Mouse (Mus musculus): ENCODE results near the gene Rnf185. TPM values are rescaled to one million over a fixed set of nuclear protein-coding genes. Genes with fewer than 3 reads are reported as not detected.

The Rnf185 gene
- polyA plus RNA-seq, 1 experiment from 2014 or later: 47.0 TPM

GRCm38 (mm10) chr11:3475489-3475888 lies 23.3 kb upstream of the Rnf185 start:
- no peak overlapping the region for H3K9ac ChIP-seq (replicated peaks; ENCODE audit: low read length)
- no peaks in the 10 kb centered on the region for H3K36me3 ChIP-seq (ENCODE audit: insufficient read depth, low read length)
- no peak for ATAC-seq (ENCODE audit: low FRiP score, low TSS enrichment)
- H3K27ac ChIP-seq (ENCODE audit: low read length): no peak overlapping the region
- H3K27me3 ChIP-seq (ENCODE audit: insufficient read depth, low read length): no peaks in the 10 kb centered on the region
- H3K9me3 ChIP-seq (ENCODE audit: low read length): no peaks in the 10 kb centered on the region
- no peaks in the 10 kb centered on the region for H3K4me1 ChIP-seq (ENCODE audit: insufficient read depth, low read length)
- H3K4me2 ChIP-seq (replicated peaks; ENCODE audit: low read depth, low read length): no peak overlapping the region
- H3K4me3 ChIP-seq (ENCODE audit: low read length): no peak overlapping the region

GRCm38 (mm10) chr11:3474480-3475115 lies 22.4 kb upstream of the Rnf185 start:
- ATAC-seq (ENCODE audit: low FRiP score, low TSS enrichment): no peak

GRCm38 (mm10) chr11:3472484-3472883 lies 20.3 kb upstream of the Rnf185 start:
- no peak overlapping the region for H3K9ac ChIP-seq (replicated peaks; ENCODE audit: low read length)
- H3K4me1 ChIP-seq (ENCODE audit: insufficient read depth, low read length): no peaks in the 10 kb centered on the region
- no peaks in the 10 kb centered on the region for H3K36me3 ChIP-seq (ENCODE audit: insufficient read depth, low read length)
- WGBS: 33% methylated on average over 1 of the region's 1 CpGs
- H3K4me3 ChIP-seq (ENCODE audit: low read length): no peak overlapping the region
- no peak overlapping the region for H3K4me2 ChIP-seq (replicated peaks; ENCODE audit: low read depth, low read length)
- no peaks in the 10 kb centered on the region for H3K27me3 ChIP-seq (ENCODE audit: insufficient read depth, low read length)
- no peaks in the 10 kb centered on the region for H3K9me3 ChIP-seq (ENCODE audit: low read length)
- no peak overlapping the region for H3K27ac ChIP-seq (ENCODE audit: low read length)
- peak; percentile 67; the same call in 1 of the 2 replicates for ATAC-seq (ENCODE audit: low FRiP score, low TSS enrichment)

More at GRCm38 (mm10) chr11:3474480-3475115, 22.4 kb upstream of the Rnf185 start:
- H3K9me3 ChIP-seq (ENCODE audit: low read length): no peaks in the 10 kb centered on the region
- H3K27ac ChIP-seq (ENCODE audit: low read length): no peak overlapping the region
- 89% methylated on average over 7 of the region's 7 CpGs for WGBS
- H3K9ac ChIP-seq (replicated peaks; ENCODE audit: low read length): no peak overlapping the region
- no peaks in the 10 kb centered on the region for H3K4me1 ChIP-seq (ENCODE audit: insufficient read depth, low read length)
- H3K27me3 ChIP-seq (ENCODE audit: insufficient read depth, low read length): no peaks in the 10 kb centered on the region
- no peak overlapping the region for H3K4me3 ChIP-seq (ENCODE audit: low read length)
- no peaks in the 10 kb centered on the region for H3K36me3 ChIP-seq (ENCODE audit: insufficient read depth, low read length)
- no peak overlapping the region for H3K4me2 ChIP-seq (replicated peaks; ENCODE audit: low read depth, low read length)

- H3K27ac ChIP-seq (ENCODE audit: low read length): no peak overlapping the region
- no peaks in the 10 kb centered on the region for H3K27me3 ChIP-seq (ENCODE audit: insufficient read depth, low read length)
- no peak overlapping the region for H3K4me3 ChIP-seq (ENCODE audit: low read length)
- 19% methylated on average over 11 of the region's 11 CpGs for WGBS
- no peaks in the 10 kb centered on the region for H3K9me3 ChIP-seq (ENCODE audit: low read length)
- H3K36me3 ChIP-seq (ENCODE audit: insufficient read depth, low read length): no peaks in the 10 kb centered on the region
- H3K4me1 ChIP-seq (ENCODE audit: insufficient read depth, low read length): no peaks in the 10 kb centered on the region
- H3K4me2 ChIP-seq (replicated peaks; ENCODE audit: low read depth, low read length): 0 out of 2 replicates have a peak overlapping the region, but pooled peaks have one; percentile 18
- peak; percentile 71 for ATAC-seq (ENCODE audit: low FRiP score, low TSS enrichment)
- H3K9ac ChIP-seq (replicated peaks; ENCODE audit: low read length): no peak overlapping the region
These were observed 19.3 kb upstream of the Rnf185 start for GRCm38 (mm10) chr11:3471448-3471850.

- no peak for ATAC-seq (ENCODE audit: low FRiP score, low TSS enrichment)
- H3K27me3 ChIP-seq (ENCODE audit: insufficient read depth, low read length): no peaks in the 10 kb centered on the region
- peaks cover 6% of the 10 kb centered on the region; the same call in 1 of the 2 replicates for H3K4me1 ChIP-seq (ENCODE audit: insufficient read depth, low read length)
- H3K9ac ChIP-seq (replicated peaks; ENCODE audit: low read length): no peak overlapping the region
- no peak overlapping the region for H3K4me2 ChIP-seq (replicated peaks; ENCODE audit: low read depth, low read length)
- no peak overlapping the region for H3K4me3 ChIP-seq (ENCODE audit: low read length)
- 96% methylated on average over 1 of the region's 1 CpGs for WGBS
- H3K27ac ChIP-seq (ENCODE audit: low read length): no peak overlapping the region
- no peaks in the 10 kb centered on the region for H3K36me3 ChIP-seq (ENCODE audit: insufficient read depth, low read length)
- no peaks in the 10 kb centered on the region for H3K9me3 ChIP-seq (ENCODE audit: low read length)
These were observed 10.7 kb upstream of the Rnf185 start for GRCm38 (mm10) chr11:3462846-3463245.

GRCm38 (mm10) chr11:3459105-3459468 lies 6.9 kb upstream of the Rnf185 start:
- H3K4me1 ChIP-seq (ENCODE audit: insufficient read depth, low read length): peaks cover 6% of the 10 kb centered on the region; the same call in 1 of the 2 replicates
- H3K9ac ChIP-seq (replicated peaks; ENCODE audit: low read length): no peak overlapping the region
- 0 out of 2 replicates have a peak overlapping the region, but pooled peaks have one; percentile 35 for H3K27ac ChIP-seq (ENCODE audit: low read length)
- no peaks in the 10 kb centered on the region; the same call in 1 of the 2 replicates for H3K36me3 ChIP-seq (ENCODE audit: insufficient read depth, low read length)
- H3K4me2 ChIP-seq (replicated peaks; ENCODE audit: low read depth, low read length): no peak overlapping the region
- no peak overlapping the region for H3K4me3 ChIP-seq (ENCODE audit: low read length)
- ATAC-seq (ENCODE audit: low FRiP score, low TSS enrichment): peak; percentile 33; the same call in 1 of the 2 replicates
- H3K9me3 ChIP-seq (ENCODE audit: low read length): no peaks in the 10 kb centered on the region
- no peaks in the 10 kb centered on the region for H3K27me3 ChIP-seq (ENCODE audit: insufficient read depth, low read length)
- 90% methylated on average over 2 of the region's 2 CpGs for WGBS

- Histone ChIP-seq H3K9ac (replicated peaks; ENCODE audit: low read length) (no peak overlapping the region), H3K27me3 (ENCODE audit: insufficient read depth, low read length) (no peaks in the 10 kb centered on the region), H3K9me3 (ENCODE audit: low read length) (no peaks in the 10 kb centered on the region), H3K4me2 (replicated peaks; ENCODE audit: low read depth, low read length) (no peak overlapping the region), H3K4me3 (ENCODE audit: low read length) (no peak overlapping the region), H3K27ac (ENCODE audit: low read length) (peak overlapping the region; percentile 52; the same call in 1 of the 2 replicates), H3K36me3 (ENCODE audit: insufficient read depth, low read length) (no peaks in the 10 kb centered on the region; the same call in 1 of the 2 replicates), H3K4me1 (ENCODE audit: insufficient read depth, low read length) (peaks cover 6% of the 10 kb centered on the region; the same call in 1 of the 2 replicates)
- peak; percentile 75 for ATAC-seq (ENCODE audit: low FRiP score, low TSS enrichment)
- 84% methylated on average over 13 of the region's 13 CpGs for WGBS
These were observed 6.4 kb upstream of the Rnf185 start for GRCm38 (mm10) chr11:3458428-3459104.

GRCm38 (mm10) chr11:3456354-3456753 lies 4.2 kb upstream of the Rnf185 start:
- no peak overlapping the region for H3K4me3 ChIP-seq (ENCODE audit: low read length)
- H3K4me1 ChIP-seq (ENCODE audit: insufficient read depth, low read length): peaks cover 10% of the 10 kb centered on the region
- H3K4me2 ChIP-seq (replicated peaks; ENCODE audit: low read depth, low read length): no peak overlapping the region
- WGBS: 38% methylated on average over 1 of the region's 1 CpGs
- no peaks in the 10 kb centered on the region; the same call in 1 of the 2 replicates for H3K36me3 ChIP-seq (ENCODE audit: insufficient read depth, low read length)
- H3K27ac ChIP-seq (ENCODE audit: low read length): no peak overlapping the region
- H3K9me3 ChIP-seq (ENCODE audit: low read length): no peaks in the 10 kb centered on the region
- ATAC-seq (ENCODE audit: low FRiP score, low TSS enrichment): no peak
- H3K27me3 ChIP-seq (ENCODE audit: insufficient read depth, low read length): no peaks in the 10 kb centered on the region
- no peak overlapping the region for H3K9ac ChIP-seq (replicated peaks; ENCODE audit: low read length)

GRCm38 (mm10) chr11:3454506-3454905 lies 2.3 kb upstream of the Rnf185 start:
- no peak for ATAC-seq (ENCODE audit: low FRiP score, low TSS enrichment)
- H3K36me3 ChIP-seq (ENCODE audit: insufficient read depth, low read length): no peaks in the 10 kb centered on the region; the same call in 1 of the 2 replicates
- H3K4me1 ChIP-seq (ENCODE audit: insufficient read depth, low read length): peaks cover 19% of the 10 kb centered on the region
- no peak overlapping the region for H3K27ac ChIP-seq (ENCODE audit: low read length)
- no peak overlapping the region for H3K4me3 ChIP-seq (ENCODE audit: low read length)
- WGBS: 98% methylated on average over 3 of the region's 3 CpGs
- no peak overlapping the region for H3K9ac ChIP-seq (replicated peaks; ENCODE audit: low read length)
- H3K27me3 ChIP-seq (ENCODE audit: insufficient read depth, low read length): no peaks in the 10 kb centered on the region
- H3K9me3 ChIP-seq (ENCODE audit: low read length): no peaks in the 10 kb centered on the region
- H3K4me2 ChIP-seq (replicated peaks; ENCODE audit: low read depth, low read length): no peak overlapping the region

GRCm38 (mm10) chr11:3453467-3453866 lies 1.3 kb upstream of the Rnf185 start:
- ATAC-seq (ENCODE audit: low FRiP score, low TSS enrichment): no peak
- Histone ChIP-seq H3K27ac (ENCODE audit: low read length) (no peak overlapping the region), H3K9me3 (ENCODE audit: low read length) (no peaks in the 10 kb centered on the region), H3K4me1 (ENCODE audit: insufficient read depth, low read length) (peaks cover 17% of the 10 kb centered on the region), H3K36me3 (ENCODE audit: insufficient read depth, low read length) (no peaks in the 10 kb centered on the region; the same call in 1 of the 2 replicates), H3K27me3 (ENCODE audit: insufficient read depth, low read length) (no peaks in the 10 kb centered on the region), H3K4me2 (replicated peaks; ENCODE audit: low read depth, low read length) (peak overlapping the region; percentile 75), H3K9ac (replicated peaks; ENCODE audit: low read length) (0 out of 2 replicates have a peak overlapping the region, but pooled peaks have one; percentile 82), H3K4me3 (ENCODE audit: low read length) (peak overlapping the region; percentile 73)
- 71% methylated on average over 6 of the region's 6 CpGs for WGBS

Data from kidney, embryonic 16.5 days (tissue).